Comparison of ENCODE assay signal across 10 mouse cellular contexts in the genomic region with DNA sequence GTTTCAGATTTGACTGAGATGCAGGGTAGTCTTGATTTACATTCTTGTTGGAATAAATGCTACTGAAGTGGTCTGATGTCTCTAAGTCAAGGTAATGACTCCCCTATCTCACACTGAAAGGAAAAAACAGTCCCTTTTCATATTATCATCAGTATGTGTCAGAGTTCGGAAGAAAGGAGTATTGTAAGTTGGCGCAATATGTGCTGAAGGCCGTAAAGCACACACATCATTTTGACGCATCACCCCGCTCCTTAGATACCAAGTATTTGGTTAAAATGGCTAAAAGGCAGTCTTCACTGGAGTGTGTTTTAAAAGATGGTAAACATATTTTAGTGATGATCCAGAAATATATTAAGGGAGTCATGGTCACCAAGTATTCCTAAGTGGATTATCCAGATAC. TPM values are rescaled to one million over a fixed set of nuclear protein-coding genes. Genes with fewer than 3 reads are reported as not detected.
DNase-seq lines count a peak whose midpoint lies in the region; ATAC-seq and TF ChIP-seq lines count a peak whose summit lies in the region.
"Had no signal": no experiment of that assay in that cellular context is flagged by ENCODE, and none has a peak within 500 bp of the region (broad histone marks: within the 10 kb centered on the region; RNA-seq: fewer than 3 reads in every experiment).

No protein-coding gene starts in this region.

- intact Hi-C loops in gastrocnemius, postnatal 14 days (cut with DNase I; ENCODE audit: low total_unique reads): no loop called here

- TF ChIP-seq CTCF in lung, embryonic 14.5 days (IDR thresholded peaks at IDR 0.05; ENCODE audit: low read depth): no peak

- H3K9me3 ChIP-seq in lung, embryonic 14.5 days (ENCODE audit: low read depth, low read length): no peaks in the 10 kb centered on the region
- no peaks in the 10 kb centered on the region for H3K9me3 ChIP-seq in forebrain, embryonic 15.5 days
- no peaks in the 10 kb centered on the region for H3K9me3 ChIP-seq in limb, embryonic 11.5 days (ENCODE audit: control insufficient read depth, low read length)
- no peaks in the 10 kb centered on the region for H3K9me3 ChIP-seq in neural tube, embryonic 13.5 days
- H3K9me3 ChIP-seq: G1E had no signal

- no peaks in the 10 kb centered on the region for H3K36me3 ChIP-seq in lung, embryonic 14.5 days (ENCODE audit: insufficient read depth)
- no peaks in the 10 kb centered on the region for H3K36me3 ChIP-seq in forebrain, embryonic 15.5 days
- H3K36me3 ChIP-seq in limb, embryonic 11.5 days (ENCODE audit: control insufficient read depth, insufficient read depth, low read length): no peaks in the 10 kb centered on the region
- peaks cover 3% of the 10 kb centered on the region; the same call in 1 of the 2 replicates for H3K36me3 ChIP-seq in neural tube, embryonic 13.5 days
- H3K36me3 ChIP-seq: G1E had no signal

- no peaks in the 10 kb centered on the region for H3K27me3 ChIP-seq in lung, embryonic 14.5 days (ENCODE audit: insufficient read depth, low read length)
- H3K27me3 ChIP-seq in forebrain, embryonic 15.5 days: no peaks in the 10 kb centered on the region
- no peaks in the 10 kb centered on the region for H3K27me3 ChIP-seq in limb, embryonic 11.5 days (ENCODE audit: control insufficient read depth, insufficient read depth, low read length)
- no peaks in the 10 kb centered on the region for H3K27me3 ChIP-seq in neural tube, embryonic 13.5 days

- peak overlapping the region; percentile 53 for H3K4me2 ChIP-seq in lung, embryonic 14.5 days
- peak overlapping the region; percentile 41 for H3K4me2 ChIP-seq in forebrain, embryonic 15.5 days (replicated peaks)
- H3K4me2 ChIP-seq in limb, embryonic 11.5 days (ENCODE audit: low read depth, severe bottlenecking): no peak overlapping the region
- H3K4me2 ChIP-seq in neural tube, embryonic 13.5 days: peak overlapping the region; percentile 41

- no peak for DNase-seq in lung, embryonic 14.5 days
- no peak for DNase-seq in lung, postnatal 25 days (ENCODE audit: low spot score)
- no peak for DNase-seq in limb, embryonic 11.5 days (ENCODE audit: low spot score)
- no peak for DNase-seq in right cerebral cortex, postnatal 10 days (ENCODE audit: low spot score in 2 of 2)
- no peak for DNase-seq in gastrocnemius, adult 18-20 months (ENCODE audit: low spot score)
- DNase-seq in gastrocnemius, postnatal 14 days: no peak

- no peak for ATAC-seq in lung, embryonic 14.5 days (ENCODE audit: insufficient read depth)
- no peak for ATAC-seq in forebrain, embryonic 15.5 days (replicated peaks)
- ATAC-seq in limb, embryonic 11.5 days (ENCODE audit: insufficient number of reproducible peaks, low FRiP score, low TSS enrichment, low read depth): no peak
- peak; percentile 44 for ATAC-seq in neural tube, embryonic 13.5 days (ENCODE audit: low read depth)

- H3K9ac ChIP-seq in lung, embryonic 14.5 days: peak overlapping the region; percentile 38
- peak overlapping the region; percentile 45; the same call in 1 of the 2 replicates for H3K9ac ChIP-seq in forebrain, embryonic 15.5 days (replicated peaks)
- peak overlapping the region; percentile 28; the same call in 1 of the 2 replicates for H3K9ac ChIP-seq in limb, embryonic 11.5 days (ENCODE audit: low read length)
- H3K9ac ChIP-seq in neural tube, embryonic 13.5 days: peak overlapping the region; percentile 60

- H3K4me3 ChIP-seq in lung, embryonic 14.5 days (ENCODE audit: low read depth, low read length): peak overlapping the region; percentile 14; the same call in 1 of the 2 replicates
- peak overlapping the region; percentile 14; the same call in 1 of the 2 replicates for H3K4me3 ChIP-seq in forebrain, embryonic 15.5 days
- H3K4me3 ChIP-seq in limb, embryonic 11.5 days (ENCODE audit: low read depth, low read length): no peak overlapping the region
- H3K4me3 ChIP-seq in neural tube, embryonic 13.5 days: peak overlapping the region; percentile 12; the same call in 1 of the 2 replicates

- no peak overlapping the region for H3K27ac ChIP-seq in lung, embryonic 14.5 days (ENCODE audit: low read depth)
- peak overlapping the region; percentile 88 for H3K27ac ChIP-seq in forebrain, embryonic 15.5 days (replicated peaks)
- H3K27ac ChIP-seq in limb, embryonic 11.5 days (replicated peaks; ENCODE audit: low read depth, low read length): no peak overlapping the region
- H3K27ac ChIP-seq in neural tube, embryonic 13.5 days (replicated peaks): peak overlapping the region; percentile 84

- no peaks in the 10 kb centered on the region; the same call in 1 of the 2 replicates for H3K4me1 ChIP-seq in lung, embryonic 14.5 days (ENCODE audit: insufficient read depth)
- H3K4me1 ChIP-seq in forebrain, embryonic 15.5 days: peaks cover 14% of the 10 kb centered on the region
- H3K4me1 ChIP-seq in limb, embryonic 11.5 days (ENCODE audit: control insufficient read depth, insufficient read depth, low read length): no peaks in the 10 kb centered on the region
- H3K4me1 ChIP-seq in neural tube, embryonic 13.5 days (replicated peaks): peaks cover 14% of the 10 kb centered on the region

- WGBS in lung, embryonic 14.5 days: 58% methylated on average over 5 of the region's 5 CpGs
- WGBS in forebrain, embryonic 15.5 days: 72% methylated on average over 5 of the region's 5 CpGs
- 85% methylated on average over 5 of the region's 5 CpGs for WGBS in limb, embryonic 11.5 days
- WGBS in neural tube, embryonic 13.5 days: 58% methylated on average over 5 of the region's 5 CpGs

RNA-seq across cellular contexts. Expression of a gene that starts 10.9 kb away (rescaled TPM):
- not detected in 2 replicates for polyA plus RNA-seq in lung, embryonic 14.5 days (2014; fragmentation: Nextera tagmentation; extraction: Ambion mirVana)
- polyA plus RNA-seq in forebrain, embryonic 15.5 days (2015; fragmentation: Nextera tagmentation; extraction: Ambion mirVana): 0.13 and 0.33 TPM in 2 replicates
- 0.12 TPM in 1 of 2 replicates, not detected in the other for polyA plus RNA-seq in limb, embryonic 11.5 days (2014; fragmentation: Nextera tagmentation; extraction: Ambion mirVana)
- polyA plus RNA-seq in neural tube, embryonic 13.5 days (2015; fragmentation: Nextera tagmentation; extraction: Ambion mirVana): 0.37 TPM in 1 of 2 replicates, not detected in the other
- total RNA-seq in gastrocnemius, adult 18-20 months (2021): not detected
- total RNA-seq in gastrocnemius, postnatal 14 days (2021): not detected
- total RNA-seq: gastrocnemius, postnatal 4 days had no signal

Comparison
In these comparisons a context has a peak if more than half of its experiments do, and no peak if none do; other contexts are left out.
1. H3K27ac ChIP-seq: peak in forebrain, embryonic 15.5 days (single experiment) and neural tube, embryonic 13.5 days (single experiment); none in lung, embryonic 14.5 days (single experiment) and limb, embryonic 11.5 days (single experiment).
2. Peak in every context shown above with its lines, with median percentiles within 50 percentile points of each other: H3K9ac ChIP-seq.